Mouse (Mus musculus): ENCODE measurements around the gene Parn.
"Not testable (repeated sequence)": the region's sequence is repeated elsewhere in the genome, so short reads cannot be mapped to it uniquely, and the experiment has no call there.

The Parn gene

GRCm38 (mm10) chr16:13667878-13668343 lies at the start of gene Parn:
TSS of gene Parn (minus strand) at chr16:13668170.
- DNase-seq = peak; percentile 94 to 95

- DNase-seq = no peak
Observed at GRCm38 (mm10) chr16:13716821-13717553, 49.0 kb upstream of the Parn start.

- no peak for DNase-seq
Observed at GRCm38 (mm10) chr16:13714910-13715309, 46.9 kb upstream of the Parn start.

GRCm38 (mm10) chr16:13704676-13705075 lies 36.7 kb upstream of the Parn start:
- DNase-seq = no peak

- DNase-seq = peak; percentile 27 to 44
Observed at GRCm38 (mm10) chr16:13702184-13702583, 34.2 kb upstream of the Parn start.

- DNase-seq = no peak
Observed at GRCm38 (mm10) chr16:13698998-13699397, 31.0 kb upstream of the Parn start.

GRCm38 (mm10) chr16:13678601-13679319 lies 10.8 kb upstream of the Parn start:
- DNase-seq = no peak

GRCm38 (mm10) chr16:13674511-13674910 lies 6.5 kb upstream of the Parn start:
- no peak for DNase-seq

GRCm38 (mm10) chr16:13673114-13673513 lies 5.1 kb upstream of the Parn start:
- no peak for DNase-seq

GRCm38 (mm10) chr16:13672386-13672898 lies 4.5 kb upstream of the Parn start:
- peak; percentile 71 to 88 for DNase-seq

GRCm38 (mm10) chr16:13671685-13672385 lies 3.9 kb upstream of the Parn start, which contains the start of the genes Bfar and 3110001I22Rik:
TSS of gene Bfar (plus strand) at chr16:13671858.
TSS of gene 3110001I22Rik (plus strand) at chr16:13671929.
- DNase-seq = peak; percentile 92 to 97

- DNase-seq = not testable (repeated sequence)
Observed at GRCm38 (mm10) chr16:13670896-13671295, 2.9 kb upstream of the Parn start.

GRCm38 (mm10) chr16:13669282-13669681 lies 1.3 kb upstream of the Parn start:
- DNase-seq = no peak

GRCm38 (mm10) chr16:13668402-13669108 lies 585 bp upstream of the Parn start:
- DNase-seq = peak in 1 of 2 experiments; percentile 6

- DNase-seq = no peak
Observed at GRCm38 (mm10) chr16:13660736-13661135, 7.2 kb downstream of the Parn start.

GRCm38 (mm10) chr16:13658886-13659285 lies 9.1 kb downstream of the Parn start:
- no peak for DNase-seq

GRCm38 (mm10) chr16:13645930-13646329 lies 22.0 kb downstream of the Parn start:
- DNase-seq = no peak

- DNase-seq = no peak
Observed at GRCm38 (mm10) chr16:13644474-13644873, 23.5 kb downstream of the Parn start.

- peak in 1 of 2 experiments; percentile 12 for DNase-seq
Observed at GRCm38 (mm10) chr16:13640064-13640463, 27.9 kb downstream of the Parn start.

- DNase-seq = no peak
Observed at GRCm38 (mm10) chr16:13639508-13639907, 28.5 kb downstream of the Parn start.

- not testable (repeated sequence) for DNase-seq
Observed at GRCm38 (mm10) chr16:13638198-13638597, 29.8 kb downstream of the Parn start.

GRCm38 (mm10) chr16:13628345-13628744 lies 39.6 kb downstream of the Parn start:
- DNase-seq = no peak

All from kidney, postnatal 25 days (tissue).